Comparison of ENCODE assay signal across 8 mouse cellular contexts in genomic region chr13:23453362-23453862, GRCm38 (mm10). TPM values are rescaled to one million over a fixed set of nuclear protein-coding genes. Genes with fewer than 3 reads are reported as not detected.
A peak's percentile ranks its signal among the peaks of the same experiment; 100 is the strongest.
DNase-seq lines count a peak whose midpoint lies in the region; ATAC-seq and TF ChIP-seq lines count a peak whose summit lies in the region.

No protein-coding gene starts in this region.

- peak; percentile 79 to 83 for DNase-seq in left cerebral cortex, adult 18-20 months (ENCODE audit: low spot score in 2 of 2)
- DNase-seq in left cerebral cortex, adult 11 months (ENCODE audit: low spot score), result no peak
- peak; percentile 90 for DNase-seq in embryonic facial prominence, embryonic 11.5 days (ENCODE audit: low spot score)
- DNase-seq in limb, embryonic 14.5 days (ENCODE audit: low spot score), result peak; percentile 87
- peak; percentile 80 to 88 for DNase-seq in spleen, postnatal 10 days (ENCODE audit: low spot score in 2 of 2)

- H3K4me2 ChIP-seq in embryonic facial prominence, embryonic 11.5 days (ENCODE audit: low read depth, low read length), result peak overlapping the region; percentile 52
- peak overlapping the region; percentile 72 for H3K4me2 ChIP-seq in intestine, postnatal 0 days (replicated peaks; ENCODE audit: low read depth)
- peak overlapping the region; percentile 43 for H3K4me2 ChIP-seq in limb, embryonic 14.5 days (replicated peaks; ENCODE audit: low read depth, low read length, severe bottlenecking)
- peak overlapping the region; percentile 56 for H3K4me2 ChIP-seq in midbrain, embryonic 15.5 days

- peak overlapping the region; percentile 56 for H3K27ac ChIP-seq in embryonic facial prominence, embryonic 11.5 days (replicated peaks; ENCODE audit: low read depth, low read length)
- H3K27ac ChIP-seq in intestine, postnatal 0 days (ENCODE audit: low read depth, low read length), result peak overlapping the region; percentile 81
- H3K27ac ChIP-seq in limb, embryonic 14.5 days (replicated peaks; ENCODE audit: low read depth, low read length), result peak overlapping the region; percentile 67
- H3K27ac ChIP-seq in midbrain, embryonic 15.5 days, result peak overlapping the region; percentile 71

- WGBS in embryonic facial prominence, embryonic 11.5 days, result under 1% methylated on average over 25 of the region's 25 CpGs
- WGBS in intestine, postnatal 0 days, result under 1% methylated on average over 25 of the region's 25 CpGs
- WGBS in limb, embryonic 14.5 days, result under 1% methylated on average over 25 of the region's 25 CpGs
- WGBS in midbrain, embryonic 15.5 days, result under 1% methylated on average over 25 of the region's 25 CpGs

- peak overlapping the region; percentile 79 for H3K9ac ChIP-seq in embryonic facial prominence, embryonic 11.5 days (replicated peaks; ENCODE audit: low read length)
- peak overlapping the region; percentile 63 for H3K9ac ChIP-seq in intestine, postnatal 0 days (ENCODE audit: low read depth, low read length)
- H3K9ac ChIP-seq in limb, embryonic 14.5 days (ENCODE audit: low read depth, low read length, severe bottlenecking), result peak overlapping the region; percentile 61
- peak overlapping the region; percentile 59 for H3K9ac ChIP-seq in midbrain, embryonic 15.5 days

- peak; percentile 79 for ATAC-seq in embryonic facial prominence, embryonic 11.5 days (replicated peaks; ENCODE audit: insufficient number of reproducible peaks, low FRiP score, low TSS enrichment, low read depth)
- ATAC-seq in granulocyte monocyte progenitor cell, adult 5-6 weeks (replicated peaks; ENCODE audit: poor library complexity, severe bottlenecking), result peak; percentile 65
- ATAC-seq in intestine, postnatal 0 days, result peak; percentile 76
- peak; percentile 86 for ATAC-seq in limb, embryonic 14.5 days (ENCODE audit: low FRiP score, low read depth)
- ATAC-seq in midbrain, embryonic 15.5 days (replicated peaks), result peak; percentile 88

- TF ChIP-seq CTCF in intestine, postnatal 0 days (IDR thresholded peaks at IDR 0.05; ENCODE audit: low read depth), result no peak

- H3K9me3 ChIP-seq in embryonic facial prominence, embryonic 11.5 days (replicated peaks; ENCODE audit: control insufficient read depth, low read length), result no peaks in the 10 kb centered on the region
- no peaks in the 10 kb centered on the region for H3K9me3 ChIP-seq in intestine, postnatal 0 days (ENCODE audit: control insufficient read depth)
- no peaks in the 10 kb centered on the region for H3K9me3 ChIP-seq in limb, embryonic 14.5 days (ENCODE audit: control insufficient read depth, low read length)
- no peaks in the 10 kb centered on the region for H3K9me3 ChIP-seq in midbrain, embryonic 15.5 days

- no peaks in the 10 kb centered on the region for H3K4me1 ChIP-seq in embryonic facial prominence, embryonic 11.5 days (ENCODE audit: control insufficient read depth, insufficient read depth, low read length)
- H3K4me1 ChIP-seq in intestine, postnatal 0 days (replicated peaks; ENCODE audit: control insufficient read depth, insufficient read depth, low read length), result no peaks in the 10 kb centered on the region
- no peaks in the 10 kb centered on the region for H3K4me1 ChIP-seq in limb, embryonic 14.5 days (ENCODE audit: control insufficient read depth, insufficient read depth, low read length)
- H3K4me1 ChIP-seq in midbrain, embryonic 15.5 days, result peaks cover 8% of the 10 kb centered on the region

- H3K27me3 ChIP-seq in embryonic facial prominence, embryonic 11.5 days (ENCODE audit: control insufficient read depth, insufficient read depth, low read length), result no peaks in the 10 kb centered on the region
- no peaks in the 10 kb centered on the region for H3K27me3 ChIP-seq in intestine, postnatal 0 days (replicated peaks; ENCODE audit: control insufficient read depth, insufficient read depth, low read length)
- H3K27me3 ChIP-seq in limb, embryonic 14.5 days (ENCODE audit: control insufficient read depth, insufficient read depth, low read length), result no peaks in the 10 kb centered on the region
- 0 out of 2 replicates have a peak, but pooled peaks cover under 1% of the 10 kb centered on the region for H3K27me3 ChIP-seq in midbrain, embryonic 15.5 days (replicated peaks)

- TF ChIP-seq POLR2A in limb, embryonic 14.5 days (IDR thresholded peaks at IDR 0.05; ENCODE audit: borderline replicate concordance, extremely low read depth, insufficient read depth, insufficient read length), result peak; percentile 59; the same call in 1 of the 2 replicates

- H3K4me3 ChIP-seq in embryonic facial prominence, embryonic 11.5 days (ENCODE audit: low read depth, low read length), result peak overlapping the region; percentile 63
- H3K4me3 ChIP-seq in intestine, postnatal 0 days (ENCODE audit: low read depth, low read length), result peak overlapping the region; percentile 80
- peak overlapping the region; percentile 54 for H3K4me3 ChIP-seq in limb, embryonic 14.5 days (replicated peaks; ENCODE audit: low read length)
- H3K4me3 ChIP-seq in midbrain, embryonic 15.5 days, result peak overlapping the region; percentile 72

- H3K36me3 ChIP-seq in embryonic facial prominence, embryonic 11.5 days (replicated peaks; ENCODE audit: control insufficient read depth, insufficient read depth, low read depth, low read length), result no peaks in the 10 kb centered on the region
- no peaks in the 10 kb centered on the region for H3K36me3 ChIP-seq in intestine, postnatal 0 days (ENCODE audit: control insufficient read depth, insufficient read depth)
- H3K36me3 ChIP-seq in limb, embryonic 14.5 days (ENCODE audit: control insufficient read depth, insufficient read depth, low read length), result no peaks in the 10 kb centered on the region
- H3K36me3 ChIP-seq in midbrain, embryonic 15.5 days (replicated peaks), result no peaks in the 10 kb centered on the region

RNA-seq across cellular contexts. Expression of gene Btn1a1, which starts 12.3 kb away (rescaled TPM):
- total RNA-seq in left cerebral cortex, adult 18-20 months (2021), result not detected
- polyA plus RNA-seq in embryonic facial prominence, embryonic 11.5 days (2014; fragmentation: Nextera tagmentation; extraction: Ambion mirVana), result 0.24 and 0.35 TPM in 2 replicates
- not detected in 2 replicates for total RNA-seq in granulocyte monocyte progenitor cell, adult 5-6 weeks (2014; fragmentation: Nextera tagmentation)
- total RNA-seq in granulocyte monocyte progenitor cell, adult 5-6 weeks (2017), result not detected in 2 replicates
- not detected in 2 replicates for polyA plus RNA-seq in intestine, postnatal 0 days (2015; fragmentation: Nextera tagmentation; extraction: Ambion mirVana)
- 0.31 and 0.32 TPM in 2 replicates for polyA plus RNA-seq in limb, embryonic 14.5 days (2012; rRNA removed)
- polyA plus RNA-seq in limb, embryonic 14.5 days (2014; fragmentation: Nextera tagmentation; extraction: Ambion mirVana), result not detected in 2 replicates
- 0.09 and 0.25 TPM in 2 replicates for polyA plus RNA-seq in midbrain, embryonic 15.5 days (2015; fragmentation: Nextera tagmentation; extraction: Ambion mirVana)

RNA-seq across cellular contexts. Expression of gene Abt1, which starts 29.7 kb away (rescaled TPM):
- 1 to 10 TPM; 9.0 to 9.5 TPM for total RNA-seq in left cerebral cortex, adult 18-20 months (2021)
- 15.0 and 16.2 TPM in 2 replicates for polyA plus RNA-seq in embryonic facial prominence, embryonic 11.5 days (2014; fragmentation: Nextera tagmentation; extraction: Ambion mirVana)
- total RNA-seq in granulocyte monocyte progenitor cell, adult 5-6 weeks (2014; fragmentation: Nextera tagmentation), result 2.9 and 5.7 TPM in 2 replicates
- 11.0 and 13.7 TPM in 2 replicates for total RNA-seq in granulocyte monocyte progenitor cell, adult 5-6 weeks (2017)
- 5.1 and 5.6 TPM in 2 replicates for polyA plus RNA-seq in intestine, postnatal 0 days (2015; fragmentation: Nextera tagmentation; extraction: Ambion mirVana)
- 6.9 and 9.9 TPM in 2 replicates for polyA plus RNA-seq in limb, embryonic 14.5 days (2012; rRNA removed)
- polyA plus RNA-seq in limb, embryonic 14.5 days (2014; fragmentation: Nextera tagmentation; extraction: Ambion mirVana), result 12.0 and 12.2 TPM in 2 replicates
- 9.8 and 9.9 TPM in 2 replicates for polyA plus RNA-seq in midbrain, embryonic 15.5 days (2015; fragmentation: Nextera tagmentation; extraction: Ambion mirVana)

RNA-seq across cellular contexts. Expression of gene Btn2a2, which starts 35.2 kb away (rescaled TPM):
- 1 to 10 TPM; 1.3 to 1.9 TPM for total RNA-seq in left cerebral cortex, adult 18-20 months (2021)
- polyA plus RNA-seq in embryonic facial prominence, embryonic 11.5 days (2014; fragmentation: Nextera tagmentation; extraction: Ambion mirVana), result 1.1 and 1.4 TPM in 2 replicates
- total RNA-seq in granulocyte monocyte progenitor cell, adult 5-6 weeks (2014; fragmentation: Nextera tagmentation), result not detected in 2 replicates
- total RNA-seq in granulocyte monocyte progenitor cell, adult 5-6 weeks (2017), result not detected in 2 replicates
- not detected in 2 replicates for polyA plus RNA-seq in intestine, postnatal 0 days (2015; fragmentation: Nextera tagmentation; extraction: Ambion mirVana)
- polyA plus RNA-seq in limb, embryonic 14.5 days (2012; rRNA removed), result 0.62 and 0.79 TPM in 2 replicates
- 0.89 and 1.2 TPM in 2 replicates for polyA plus RNA-seq in limb, embryonic 14.5 days (2014; fragmentation: Nextera tagmentation; extraction: Ambion mirVana)
- not detected in 2 replicates for polyA plus RNA-seq in midbrain, embryonic 15.5 days (2015; fragmentation: Nextera tagmentation; extraction: Ambion mirVana)
